Mouse (Mus musculus) olfactory bulb, adult 2 months (tissue): ENCODE data around the gene 4930415O20Rik. TPM values are rescaled to one million over a fixed set of nuclear protein-coding genes. Genes with fewer than 3 reads are reported as not detected.
A peak's percentile ranks its signal among the peaks of the same experiment; 100 is the strongest.

Experiments used
- H3K27ac ChIP-seq: fragments of 200-500 bp; 2 replicates; pipeline ENCODE4 v1.5.1; 2012; ENCODE audit warnings: low read depth, low read length; ENCODE audit not compliant: insufficient read depth
- H3K4me1 ChIP-seq: fragments of 200-500 bp; 2 replicates; pipeline ENCODE4 v1.6.1; 2012; ENCODE audit warnings: low read length; ENCODE audit not compliant: control insufficient read depth, insufficient read depth
- H3K4me3 ChIP-seq: fragments of 200-500 bp; 2 replicates; pipeline ENCODE4 v1.5.1; 2012; ENCODE audit warnings: mild to moderate bottlenecking, low read depth, low read length, moderate library complexity; ENCODE audit not compliant: insufficient read depth
- CTCF ChIP-seq: fragments of 200-500 bp; IDR thresholded peaks from 2 replicates; pipeline ENCODE4 v1.5.1; 2012; ENCODE audit warnings: low read depth, mild to moderate bottlenecking, low read length, moderate library complexity; ENCODE audit not compliant: insufficient read depth
- POLR2A ChIP-seq: fragments of 200-500 bp; IDR thresholded peaks from 2 replicates; pipeline ENCODE4 v1.6.1; 2012; ENCODE audit warnings: mild to moderate bottlenecking, low read depth, low read length, moderate library complexity; ENCODE audit not compliant: insufficient read depth
- WGBS: fragments of 180-500 bp; shearing (Covaris S2); methylation state at CpG from one replicate; pipeline ENCODE4 v1.1.7; 2018; 5-methylcytosine and 5-hydroxymethylcytosine counted together
- polyA plus RNA-seq: library from polyadenylated mRNA; stranded (reverse); fragments of >200 nt; gene quantifications from 2 replicates; pipeline ENCODE4 v1.2.4, GENCODE M21; 2012; ENCODE audit warnings: low replicate concordance; ENCODE audit not compliant: missing spikeins, insufficient read depth, insufficient read length

Gene 4930415O20Rik
- polyA plus RNA-seq, 1 experiment, result not detected

- Histone ChIP-seq H3K4me3 (no peak overlapping the region), H3K27ac (no peak overlapping the region), H3K4me1 (no peaks in the 10 kb centered on the region)
- TF ChIP-seq CTCF (no peak), POLR2A (no peak)
- 49% methylated on average over 20 of the region's 20 CpGs for WGBS
Measured at GRCm38 (mm10) chr15:98616362-98617175, 45.8 kb downstream of the 4930415O20Rik start.

- H3K4me3 ChIP-seq, result no peak overlapping the region
- TF ChIP-seq POLR2A, result no peak
- peak; percentile 41; the same call in 1 of the 2 replicates for TF ChIP-seq CTCF
- under 1% methylated on average over 12 of the region's 12 CpGs for WGBS
- H3K27ac ChIP-seq, result no peak overlapping the region
- H3K4me1 ChIP-seq, result no peaks in the 10 kb centered on the region
Measured at GRCm38 (mm10) chr15:98617176-98617537, 46.4 kb downstream of the 4930415O20Rik start.

GRCm38 (mm10) chr15:98622199-98622598 is 51.4 kb downstream of the 4930415O20Rik start:
- Histone ChIP-seq H3K27ac (no peak overlapping the region), H3K4me3 (no peak overlapping the region), H3K4me1 (peaks cover 4% of the 10 kb centered on the region; the same call in 1 of the 2 replicates)
- 17% methylated on average over 7 of the region's 7 CpGs for WGBS
- no peak for TF ChIP-seq POLR2A
- TF ChIP-seq CTCF, result no peak

GRCm38 (mm10) chr15:98622721-98623120 is 51.9 kb downstream of the 4930415O20Rik start:
- Histone ChIP-seq H3K4me1 (peaks cover 4% of the 10 kb centered on the region; the same call in 1 of the 2 replicates), H3K4me3 (no peak overlapping the region), H3K27ac (no peak overlapping the region)
- TF ChIP-seq CTCF (no peak), POLR2A (no peak)
- 26% methylated on average over 6 of the region's 6 CpGs for WGBS

GRCm38 (mm10) chr15:98623361-98623821 is 52.6 kb downstream of the 4930415O20Rik start:
- Histone ChIP-seq H3K27ac (no peak overlapping the region), H3K4me1 (peaks cover 9% of the 10 kb centered on the region), H3K4me3 (no peak overlapping the region)
- WGBS, result 55% methylated on average over 5 of the region's 5 CpGs
- no peak for TF ChIP-seq POLR2A
- no peak for TF ChIP-seq CTCF

- no peak overlapping the region for H3K4me3 ChIP-seq
- H3K27ac ChIP-seq, result no peak overlapping the region
- H3K4me1 ChIP-seq, result peaks cover 22% of the 10 kb centered on the region
- WGBS, result 32% methylated on average over 8 of the region's 8 CpGs
- TF ChIP-seq CTCF, result no peak
- TF ChIP-seq POLR2A, result no peak
Measured at GRCm38 (mm10) chr15:98626078-98626477, 55.3 kb downstream of the 4930415O20Rik start.

GRCm38 (mm10) chr15:98626487-98627212 is 55.8 kb downstream of the 4930415O20Rik start:
- no peak overlapping the region for H3K4me3 ChIP-seq
- TF ChIP-seq POLR2A (no peak), CTCF (no peak)
- no peak overlapping the region for H3K27ac ChIP-seq
- peaks cover 27% of the 10 kb centered on the region for H3K4me1 ChIP-seq
- 76% methylated on average over 7 of the region's 7 CpGs for WGBS

GRCm38 (mm10) chr15:98628589-98629254 is 57.9 kb downstream of the 4930415O20Rik start:
- WGBS, result 11% methylated on average over 20 of the region's 20 CpGs
- Histone ChIP-seq H3K4me1 (peaks cover 43% of the 10 kb centered on the region), H3K4me3 (0 out of 2 replicates have a peak overlapping the region, but pooled peaks have one; percentile 8), H3K27ac (no peak overlapping the region)
- TF ChIP-seq CTCF, result no peak
- TF ChIP-seq POLR2A, result no peak

- TF ChIP-seq CTCF (no peak), POLR2A (no peak)
- no peak overlapping the region for H3K27ac ChIP-seq
- whole genome bisulfite sequencing, result 56% methylated on average over 6 of the region's 6 CpGs
Measured at GRCm38 (mm10) chr15:98629464-98629863, 58.7 kb downstream of the 4930415O20Rik start.

More at GRCm38 (mm10) chr15:98629464-98629863, 58.7 kb downstream of the 4930415O20Rik start:
- peaks cover 46% of the 10 kb centered on the region for H3K4me1 ChIP-seq
- no peak overlapping the region for H3K4me3 ChIP-seq
